Mouse (Mus musculus): ENCODE measurements around the gene Mrps25.

DNA sequence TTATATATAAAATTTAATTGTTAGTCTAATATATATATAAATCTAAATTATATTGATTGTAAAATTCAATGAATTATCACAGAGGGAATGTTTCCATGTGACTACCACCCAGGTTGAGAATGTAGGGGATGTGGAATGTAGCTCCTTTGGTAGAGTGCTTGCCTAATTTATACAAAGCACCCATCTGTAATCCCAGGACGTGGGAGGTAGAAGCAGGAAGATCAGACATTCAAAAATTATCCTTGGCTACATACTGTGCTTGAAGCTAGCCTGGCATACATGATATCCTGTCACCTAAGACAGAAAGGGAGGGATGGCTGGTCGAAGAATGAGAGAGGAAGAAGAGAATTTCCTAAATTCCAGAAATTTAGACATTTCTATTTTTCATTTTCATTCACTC is 47.5 kb downstream of the Mrps25 start:
- TF ChIP-seq CTCF (IDR thresholded peaks at IDR 0.05; ENCODE audit: low read depth, low read length): no peak
- no peak for TF ChIP-seq POLR2A (IDR thresholded peaks at IDR 0.05; ENCODE audit: borderline replicate concordance, low read depth, low read length)

All from bone marrow macrophage, adult 2 months (primary cell).